Mouse (Mus musculus): ENCODE data around the gene Olfr1480. TPM values are rescaled to one million over a fixed set of nuclear protein-coding genes. Genes with fewer than 3 reads are reported as not detected.

The Olfr1480 gene
- not detected for total RNA-seq (2021)
- long read RNA-seq, experiment 1, result 0 reads
- long read RNA-seq, experiment 2, result 0 reads

GRCm38 (mm10) chr19:13527613-13528012, at the start of gene Olfr1480:
TSS of gene Olfr1480 (plus strand) at chr19:13527913.
- no peak for DNase-seq (ENCODE audit: low spot score in 2 of 2)

DNA sequence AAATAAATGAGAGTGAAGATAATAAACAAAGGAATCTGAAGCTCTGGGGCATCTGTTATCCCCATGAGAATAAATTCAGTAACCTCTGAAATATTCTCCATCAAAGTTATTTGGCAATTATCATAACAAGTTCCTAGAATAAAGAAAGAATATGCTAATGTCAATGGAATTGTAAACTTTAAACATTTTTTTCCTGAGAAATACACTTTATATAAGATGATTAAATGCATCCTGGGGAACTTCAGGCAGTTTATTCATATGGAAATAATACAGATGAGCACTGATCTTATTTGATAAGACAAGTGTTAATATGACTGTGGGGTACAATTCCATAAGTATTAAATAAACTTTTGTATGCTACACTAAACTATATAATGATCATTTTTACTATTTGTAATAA, 47.6 kb upstream of the Olfr1480 start, which contains the start of gene Olfr1475:
TSS of gene Olfr1475 (minus strand) at position 101 of the 400 bp plus-strand sequence.
- no peak for DNase-seq (ENCODE audit: low spot score in 2 of 2)

DNA sequence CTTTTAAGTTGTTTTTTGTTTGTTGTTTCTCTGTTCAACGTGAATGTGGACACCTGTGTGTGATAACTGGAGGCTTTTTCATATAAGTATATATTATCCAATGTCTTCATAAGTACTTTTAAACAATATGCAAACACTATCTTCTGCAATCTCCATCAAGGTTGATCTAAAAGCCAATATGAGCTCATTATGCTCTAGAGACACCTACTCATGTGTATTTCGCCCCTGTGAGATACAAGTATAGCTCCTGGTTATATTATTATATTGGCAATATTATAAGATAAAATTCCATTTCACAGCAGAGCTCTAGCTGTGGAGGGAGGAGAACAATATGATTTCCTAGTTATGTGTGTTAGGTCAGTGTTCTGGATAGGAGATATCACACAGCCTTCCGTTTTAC, 27.5 kb upstream of the Olfr1480 start, which contains the start of gene Olfr1477:
TSS of gene Olfr1477 (plus strand) at position 301 of the 400 bp plus-strand sequence.
- no peak for DNase-seq (ENCODE audit: low spot score in 2 of 2)

Other genes starting within 250 kb of the Olfr1480 start
- not detected for gene Olfr1465, start 212.4 kb upstream of the Olfr1480 start, total RNA-seq (2021)
- gene Olfr1466, start 189.1 kb upstream of the Olfr1480 start, total RNA-seq (2021), result not detected
- not detected for gene Olfr1467, start 165.7 kb upstream of the Olfr1480 start, total RNA-seq (2021)
- gene Olfr1469, start 120.1 kb upstream of the Olfr1480 start, total RNA-seq (2021), result not detected
- not detected for gene Olfr1471, start 84.5 kb upstream of the Olfr1480 start, total RNA-seq (2021)
- not detected for gene Olfr1472, start 71.8 kb upstream of the Olfr1480 start, total RNA-seq (2021)
- not detected for gene Olfr1474, start 58.3 kb upstream of the Olfr1480 start, total RNA-seq (2021)
- not detected for gene Olfr1475, start 47.7 kb upstream of the Olfr1480 start, total RNA-seq (2021)
- gene Olfr1477, start 27.4 kb upstream of the Olfr1480 start, total RNA-seq (2021), result not detected
- not detected for gene Olfr1484, start 55.6 kb downstream of the Olfr1480 start, total RNA-seq (2021)
- not detected for gene Olfr1487, start 89.5 kb downstream of the Olfr1480 start, total RNA-seq (2021)
- not detected for gene Olfr1489, start 103.7 kb downstream of the Olfr1480 start, total RNA-seq (2021)
- gene Olfr1490, start 123.2 kb downstream of the Olfr1480 start, total RNA-seq (2021), result not detected
- not detected for gene Olfr1491, start 169.4 kb downstream of the Olfr1480 start, total RNA-seq (2021)
- gene Olfr1493-ps1, start 195.4 kb downstream of the Olfr1480 start, total RNA-seq (2021), result not detected
- gene Olfr1494, start 211.8 kb downstream of the Olfr1480 start, total RNA-seq (2021), result not detected
- gene Olfr1495, start 236.7 kb downstream of the Olfr1480 start, total RNA-seq (2021), result not detected
- gene Olfr1496, start 250.0 kb downstream of the Olfr1480 start, total RNA-seq (2021), result not detected

Data from gastrocnemius, postnatal 4 days (tissue).